Mouse (Mus musculus) NIH3T3 (cell line): ENCODE measurements around the gene Hist1h4i.

Source experiments
- DNase-seq: peaks from one replicate; pipeline ENCODE4 v3.0.0-alpha.2; 2012; ENCODE audit warnings: low read depth

Gene Hist1h4i

DNA sequence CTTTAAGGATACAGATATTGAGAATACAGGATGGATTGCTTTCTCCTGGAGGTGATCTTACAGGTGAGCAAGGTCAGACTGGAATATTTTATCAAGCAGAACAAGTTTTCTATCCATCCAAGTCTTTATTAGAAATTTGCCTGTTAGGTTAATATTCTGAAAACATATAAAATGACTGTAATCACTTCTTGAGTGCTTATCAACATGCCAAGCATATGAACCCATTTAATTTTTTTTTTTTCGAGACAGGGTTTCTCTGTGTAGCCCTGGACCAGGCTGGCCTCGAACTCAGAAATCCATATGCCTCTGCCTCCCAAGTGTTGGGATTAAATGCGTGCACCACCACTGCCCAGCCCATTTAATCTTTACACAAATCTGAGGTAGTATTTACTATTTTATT, 4.2 kb downstream of the Hist1h4i start:
- DNase-seq, result no peak

DNA sequence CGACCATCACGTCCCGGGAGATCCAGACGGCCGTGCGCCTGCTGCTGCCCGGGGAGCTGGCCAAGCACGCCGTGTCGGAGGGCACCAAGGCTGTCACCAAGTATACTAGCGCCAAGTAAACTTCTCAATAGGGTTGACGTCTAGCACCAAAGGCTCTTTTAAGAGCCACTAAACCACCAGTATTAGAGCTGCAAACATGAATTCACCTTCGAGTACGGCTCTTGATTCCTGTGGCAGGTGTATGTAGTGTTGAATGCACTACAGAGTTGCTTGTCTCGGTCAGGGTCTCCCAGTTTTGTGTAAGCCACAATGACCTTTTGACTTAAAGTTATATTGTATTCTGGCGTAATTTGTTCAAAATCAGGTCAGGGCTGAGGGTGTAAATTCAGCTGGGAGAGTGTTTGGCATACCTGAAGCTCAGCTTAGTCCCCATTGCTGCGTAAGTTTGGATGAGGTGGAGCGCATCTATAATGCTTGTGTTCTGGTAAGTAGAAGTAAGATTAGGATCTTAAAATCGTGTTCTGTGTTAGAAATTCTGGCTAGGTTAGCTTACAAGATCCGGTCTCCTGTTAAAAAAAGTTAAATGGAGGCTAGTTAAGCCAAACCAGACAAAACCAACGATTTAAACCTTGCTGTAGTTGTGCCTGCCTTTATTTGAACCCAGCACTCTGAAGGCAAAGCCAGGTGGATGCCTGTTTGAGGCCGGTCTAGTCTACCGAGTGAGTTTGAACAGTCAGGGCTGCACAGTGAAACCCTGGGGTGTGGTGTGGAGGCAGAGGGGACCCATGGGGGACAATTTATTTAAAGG, 4.8 kb downstream of the Hist1h4i start:
- no peak for DNase-seq

DNA sequence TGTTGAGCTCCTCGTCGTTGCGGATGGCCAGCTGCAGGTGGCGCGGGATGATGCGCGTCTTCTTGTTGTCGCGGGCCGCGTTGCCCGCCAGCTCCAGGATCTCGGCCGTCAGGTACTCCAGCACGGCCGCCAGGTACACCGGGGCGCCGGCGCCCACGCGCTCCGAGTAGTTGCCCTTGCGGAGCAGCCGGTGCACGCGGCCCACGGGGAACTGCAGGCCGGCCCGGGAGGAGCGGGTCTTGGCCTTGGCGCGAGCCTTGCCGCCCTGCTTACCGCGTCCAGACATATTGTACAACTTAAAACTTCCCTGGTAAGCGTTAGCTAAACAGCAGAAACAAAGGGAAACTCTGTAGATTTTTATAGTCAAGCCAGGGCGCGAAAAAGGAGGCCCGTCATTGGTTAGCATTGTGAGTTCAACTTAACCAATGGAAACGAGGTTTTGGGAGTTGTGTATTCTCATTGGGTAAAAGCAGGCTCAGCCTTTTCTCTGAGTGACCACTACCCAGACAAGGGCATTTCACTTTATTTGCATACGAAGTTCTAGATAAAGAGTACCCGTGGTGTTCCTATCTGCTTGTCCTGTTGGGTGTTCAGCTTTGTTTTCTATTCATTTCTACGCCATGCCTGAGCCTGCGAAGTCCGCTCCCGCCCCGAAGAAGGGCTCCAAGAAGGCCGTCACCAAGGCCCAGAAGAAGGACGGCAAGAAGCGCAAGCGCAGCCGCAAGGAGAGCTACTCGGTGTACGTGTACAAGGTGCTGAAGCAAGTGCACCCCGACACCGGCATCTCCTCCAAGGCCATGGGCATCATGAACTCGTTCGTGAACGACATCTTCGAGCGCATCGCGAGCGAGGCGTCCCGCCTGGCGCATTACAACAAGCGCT, 5.7 kb downstream of the Hist1h4i start, which contains the start of the genes Hist1h2ah and Hist1h2bk:
Gene Hist1h2ah (minus strand): TSS at position 302 of the 882 bp plus-strand sequence.
Gene Hist1h2bk (plus strand): TSS at position 604 of the 882 bp plus-strand sequence.
- peak; percentile 91 for DNase-seq

DNA sequence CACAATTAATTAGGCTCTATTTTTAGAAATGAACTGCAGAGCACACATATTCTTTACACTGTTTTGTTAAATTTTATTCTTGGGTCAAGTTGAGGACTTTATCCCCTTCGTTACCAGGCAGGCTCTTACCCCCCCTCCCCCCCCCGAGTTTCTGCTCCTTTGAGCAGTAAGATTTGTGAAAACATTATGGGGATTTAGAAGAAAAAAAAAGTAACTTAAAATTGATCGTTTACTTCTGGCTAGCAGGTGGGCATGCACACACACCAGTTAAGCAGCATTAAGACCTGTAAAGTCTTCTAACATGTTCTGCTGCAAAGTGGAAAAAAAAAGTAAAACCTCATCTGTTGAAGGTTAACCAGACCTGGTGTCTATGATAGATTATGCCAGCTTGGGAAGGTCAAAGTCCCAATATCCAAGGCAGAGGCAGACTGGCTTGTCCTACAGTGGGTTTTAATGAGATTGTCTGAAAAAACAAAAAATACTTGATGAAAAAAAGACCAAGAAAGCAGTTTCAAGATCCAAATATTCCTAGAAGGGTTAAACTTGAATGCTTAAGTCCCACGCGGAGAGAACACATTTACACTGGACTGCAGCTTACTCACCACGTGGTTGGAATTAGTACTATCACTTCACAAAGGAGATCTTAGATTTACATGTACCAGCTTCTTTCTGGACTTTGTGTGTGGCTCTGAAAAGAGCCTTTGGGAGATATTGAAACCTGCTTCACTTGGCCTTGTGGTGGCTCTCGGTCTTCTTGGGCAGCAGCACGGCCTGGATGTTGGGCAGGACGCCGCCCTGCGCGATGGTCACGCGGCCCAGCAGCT, 6.5 kb downstream of the Hist1h4i start:
- peak; percentile 29 for DNase-seq

DNA sequence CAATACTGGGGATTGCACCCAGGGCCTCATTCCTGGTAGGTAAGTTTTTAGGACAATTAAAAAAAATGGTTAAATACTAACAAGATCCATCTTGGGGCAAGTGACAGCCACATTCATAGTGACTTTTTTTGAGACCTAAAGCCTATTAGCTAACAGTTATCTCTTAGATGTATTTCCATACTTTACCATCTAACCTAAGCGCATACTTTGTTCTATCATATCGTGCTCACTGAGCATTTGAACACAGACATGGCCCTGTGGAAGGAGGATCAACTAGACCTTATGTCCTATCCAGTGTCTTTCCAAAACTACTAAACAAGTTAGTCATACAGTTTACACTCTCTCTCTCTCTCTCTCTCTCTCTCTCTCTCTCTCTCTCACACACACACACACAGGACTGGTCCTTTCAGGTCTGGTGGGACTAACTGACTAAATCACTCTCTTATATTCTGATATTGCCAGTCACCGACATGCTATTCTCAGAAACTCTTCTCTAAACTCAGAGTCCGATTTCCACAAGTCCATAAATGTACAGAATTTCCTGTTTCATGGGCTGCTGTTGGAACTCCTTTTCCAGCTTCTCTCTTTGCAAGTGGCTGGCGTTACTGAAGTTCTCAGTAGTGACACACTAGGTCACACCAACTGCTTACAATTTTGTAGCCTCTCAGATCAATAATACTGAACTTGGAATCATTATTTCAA, 7.3 kb downstream of the Hist1h4i start:
- DNase-seq, result no peak

DNA sequence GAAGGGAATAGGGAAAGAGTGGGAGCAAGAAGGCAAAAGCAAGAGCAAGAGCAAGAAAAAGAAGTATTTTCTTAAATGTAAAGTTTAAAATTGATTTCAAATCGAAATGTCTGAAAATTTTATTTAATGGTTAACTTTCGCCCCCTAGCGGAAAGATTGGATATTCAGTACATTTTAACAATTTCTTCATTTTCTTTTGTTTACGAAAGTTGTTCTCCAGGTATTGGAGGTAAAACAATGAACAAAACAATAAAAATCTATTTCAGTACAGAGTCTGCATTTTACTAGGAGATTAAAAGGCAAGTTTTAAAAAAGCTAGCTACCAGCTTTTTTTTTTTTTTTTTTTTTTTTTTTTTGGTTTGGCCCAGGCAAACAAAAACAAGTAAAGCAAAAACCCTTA, 10.7 kb downstream of the Hist1h4i start:
- peak; percentile 74 for DNase-seq

DNA sequence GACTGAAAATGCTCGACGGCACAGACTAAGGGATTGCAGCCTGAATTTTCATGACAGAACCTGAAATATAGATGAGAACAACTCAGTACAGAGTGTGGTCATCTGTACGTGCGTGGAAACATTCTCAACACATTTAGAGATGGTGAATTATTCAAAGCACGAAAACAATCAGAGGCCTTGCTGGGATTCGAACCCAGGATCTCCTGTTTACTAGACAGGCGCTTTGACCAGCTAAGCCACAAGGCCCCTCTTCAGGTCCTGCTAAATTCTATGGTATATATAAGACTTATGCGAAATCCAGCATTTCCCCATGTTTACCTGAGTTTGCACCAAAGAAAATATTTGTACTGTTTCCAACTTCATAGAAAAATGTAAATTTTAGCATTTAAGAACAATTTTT, 11.2 kb downstream of the Hist1h4i start:
- peak; percentile 30 for DNase-seq

DNA sequence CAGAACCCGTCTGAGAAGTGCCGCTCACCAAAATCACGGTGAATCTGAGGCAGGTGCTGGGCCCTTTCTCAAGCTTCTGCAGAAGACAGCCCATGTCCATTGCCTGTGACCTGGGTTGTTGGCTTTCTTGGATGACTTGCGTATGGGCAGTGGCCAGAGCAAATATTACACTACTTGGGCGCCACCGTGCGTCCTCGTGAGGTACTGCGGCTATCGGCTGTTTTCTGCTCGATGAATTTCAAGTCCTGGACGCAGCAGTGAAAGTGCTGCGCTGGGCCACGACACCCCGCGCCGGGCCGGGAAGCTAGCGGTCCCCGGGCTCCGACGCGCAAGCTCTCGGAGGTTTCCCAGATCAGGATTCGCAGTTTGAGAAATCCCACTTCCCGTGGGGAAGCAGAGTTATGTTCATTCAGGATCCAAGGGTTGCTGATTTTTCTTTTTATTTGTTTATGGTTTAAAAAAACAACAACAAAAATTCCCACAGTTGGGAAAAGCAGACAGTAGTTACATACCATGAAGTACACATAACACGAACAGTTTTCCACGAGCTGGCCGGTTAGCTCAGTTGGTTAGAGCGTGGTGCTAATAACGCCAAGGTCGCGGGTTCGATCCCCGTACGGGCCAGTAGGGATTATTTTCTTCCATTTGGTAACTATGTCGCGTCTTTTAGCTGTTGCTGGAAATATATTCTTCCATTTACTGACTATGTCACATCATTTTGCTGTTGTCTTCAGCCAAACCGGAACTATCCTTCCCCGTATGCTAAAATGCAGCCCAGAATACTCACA, 12.3 kb downstream of the Hist1h4i start:
- DNase-seq, result peak; percentile 95

DNA sequence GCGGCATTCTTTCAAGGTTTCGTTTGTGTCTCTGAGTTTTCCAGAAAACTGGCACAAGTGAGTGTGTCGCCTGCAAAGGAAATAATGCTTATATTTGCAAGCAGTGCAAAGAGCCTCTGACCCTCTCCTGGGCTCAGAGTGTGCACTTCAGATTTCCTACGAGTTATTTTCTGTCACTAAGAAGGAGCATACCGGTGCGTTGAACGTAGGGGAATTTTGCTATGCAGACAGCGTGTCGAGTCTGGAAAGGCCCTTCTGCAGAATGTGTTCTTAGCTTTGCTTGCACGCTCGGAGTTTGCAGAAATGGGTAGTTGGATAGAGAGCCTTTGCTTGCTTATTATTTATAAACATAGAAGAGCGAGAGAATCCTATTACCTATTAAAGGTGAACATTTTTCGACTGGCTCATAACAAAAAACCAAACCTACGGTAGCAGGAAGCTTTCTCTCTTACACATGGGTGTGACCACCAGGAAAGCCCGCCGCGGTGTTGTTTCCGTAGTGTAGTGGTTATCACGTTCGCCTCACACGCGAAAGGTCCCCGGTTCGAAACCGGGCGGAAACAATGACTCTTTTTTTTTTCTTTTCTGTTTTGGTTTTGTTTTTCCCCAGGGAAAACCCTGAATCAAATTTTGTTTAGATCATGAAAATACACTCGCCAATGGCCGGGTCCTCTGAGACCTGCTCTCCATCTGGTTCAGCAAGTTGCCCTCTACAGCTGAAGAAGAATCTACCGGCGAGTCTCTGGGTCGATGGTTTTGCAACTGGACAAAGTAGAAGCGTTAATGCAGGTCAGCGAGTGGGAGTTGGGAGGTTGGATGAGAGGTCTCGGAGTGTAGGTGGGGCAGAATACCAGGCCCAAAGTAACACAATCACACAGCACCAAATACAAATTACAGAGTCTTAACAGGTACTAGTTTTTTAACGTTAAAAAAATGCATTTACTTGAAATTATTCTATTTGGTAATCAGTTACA, 14.8 kb downstream of the Hist1h4i start:
- DNase-seq, result peak; percentile 88

DNA sequence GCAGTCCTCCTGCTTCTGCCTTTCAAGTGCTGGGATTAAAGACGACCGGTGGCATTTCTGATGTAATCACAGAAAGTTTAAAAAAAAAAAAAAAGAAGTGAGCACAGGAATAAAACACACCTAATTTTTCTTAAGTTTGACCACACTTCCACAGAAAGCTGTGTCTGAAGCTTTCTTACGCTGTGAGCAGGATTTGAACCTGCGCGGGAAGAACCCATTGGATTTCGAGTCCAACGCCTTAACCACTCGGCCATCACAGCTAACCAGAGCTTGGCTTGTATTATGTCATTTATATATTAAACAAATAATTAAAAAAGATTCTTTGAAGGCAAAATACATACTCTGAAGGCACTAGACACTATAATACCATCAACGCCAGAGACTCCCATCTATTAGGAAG, 18.9 kb downstream of the Hist1h4i start:
- DNase-seq, result peak; percentile 91

DNA sequence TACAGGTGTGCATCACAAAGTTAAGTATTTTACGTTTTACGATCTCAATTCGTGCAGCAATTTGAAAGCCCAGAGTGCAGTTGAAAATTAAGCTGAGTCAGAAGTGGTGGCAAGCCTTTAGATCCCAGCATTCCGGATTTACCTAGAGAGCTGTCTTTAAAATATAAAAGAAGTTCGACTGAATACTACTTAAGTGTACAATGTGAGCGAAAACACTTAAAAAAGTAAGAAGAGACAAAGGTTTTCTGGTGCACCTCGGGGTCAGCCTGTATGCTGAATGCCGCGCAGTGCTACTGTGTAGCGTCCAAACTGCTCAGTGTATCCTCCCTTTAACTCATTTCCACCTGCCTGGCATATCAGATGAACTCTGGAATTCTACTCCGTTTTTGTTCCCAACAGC, 19.6 kb downstream of the Hist1h4i start:
- no peak for DNase-seq

DNA sequence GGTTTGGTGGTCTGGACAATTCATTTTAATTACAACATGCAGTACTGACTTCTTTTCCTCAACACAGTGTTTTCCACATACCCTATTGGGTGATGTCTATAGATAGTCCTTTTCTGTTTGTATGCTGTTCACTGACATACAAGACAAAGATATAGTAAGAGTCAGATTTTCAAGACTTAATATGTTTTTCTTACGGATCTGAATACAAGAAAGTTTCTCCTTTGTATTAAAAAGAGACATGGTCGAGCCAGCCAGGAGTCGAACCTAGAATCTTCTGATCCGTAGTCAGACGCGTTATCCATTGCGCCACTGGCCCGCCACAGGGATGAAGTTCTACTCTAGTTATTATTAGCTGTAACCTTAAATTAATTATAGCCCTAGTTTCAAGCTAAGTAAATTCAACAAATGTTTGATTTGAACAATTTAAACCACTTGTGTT, 20.2 kb downstream of the Hist1h4i start:
- peak; percentile 81 for DNase-seq

DNA sequence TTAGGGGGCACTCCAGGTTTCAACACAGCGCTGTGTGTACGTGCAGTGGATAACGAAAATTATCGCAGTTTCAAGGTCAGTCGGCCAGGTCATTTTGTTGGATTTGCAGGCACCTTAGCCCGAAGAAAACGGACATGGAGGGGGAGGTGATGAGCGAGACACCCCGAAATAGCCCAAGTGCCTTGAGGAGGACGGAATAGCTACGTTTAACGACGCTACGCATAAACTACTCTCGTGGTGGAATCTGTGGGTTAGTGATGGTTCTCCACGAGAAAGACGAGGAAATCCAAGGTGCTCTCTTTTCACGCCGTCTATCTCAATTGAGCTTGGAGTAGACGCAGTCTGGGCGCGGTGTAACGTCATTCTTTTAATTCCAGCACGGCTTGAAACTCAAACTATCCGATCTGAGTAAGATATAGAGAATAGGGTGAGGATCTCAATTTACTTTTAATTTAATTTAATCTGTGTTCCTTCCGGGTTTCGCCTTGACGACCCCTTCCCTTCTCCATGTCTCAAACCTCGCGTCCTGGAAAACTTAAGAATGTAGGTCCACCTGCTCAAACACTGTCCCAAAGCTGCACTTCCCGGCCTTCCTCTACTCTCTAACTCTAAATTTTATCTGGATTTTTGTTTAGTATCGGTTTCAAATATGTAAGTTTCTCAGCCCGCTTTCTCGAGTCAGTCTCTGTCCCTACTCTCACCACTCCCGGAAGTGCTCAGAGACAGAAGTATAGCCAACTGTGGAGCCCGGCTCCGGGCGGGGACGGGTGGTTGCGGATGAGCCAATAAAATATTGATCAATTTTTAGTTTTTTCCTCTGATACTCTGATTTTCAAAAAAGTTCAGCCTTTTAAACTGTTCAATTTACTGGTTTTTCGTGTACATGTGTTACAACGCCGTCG, 21.0 kb downstream of the Hist1h4i start:
- peak; percentile 50 for DNase-seq

DNA sequence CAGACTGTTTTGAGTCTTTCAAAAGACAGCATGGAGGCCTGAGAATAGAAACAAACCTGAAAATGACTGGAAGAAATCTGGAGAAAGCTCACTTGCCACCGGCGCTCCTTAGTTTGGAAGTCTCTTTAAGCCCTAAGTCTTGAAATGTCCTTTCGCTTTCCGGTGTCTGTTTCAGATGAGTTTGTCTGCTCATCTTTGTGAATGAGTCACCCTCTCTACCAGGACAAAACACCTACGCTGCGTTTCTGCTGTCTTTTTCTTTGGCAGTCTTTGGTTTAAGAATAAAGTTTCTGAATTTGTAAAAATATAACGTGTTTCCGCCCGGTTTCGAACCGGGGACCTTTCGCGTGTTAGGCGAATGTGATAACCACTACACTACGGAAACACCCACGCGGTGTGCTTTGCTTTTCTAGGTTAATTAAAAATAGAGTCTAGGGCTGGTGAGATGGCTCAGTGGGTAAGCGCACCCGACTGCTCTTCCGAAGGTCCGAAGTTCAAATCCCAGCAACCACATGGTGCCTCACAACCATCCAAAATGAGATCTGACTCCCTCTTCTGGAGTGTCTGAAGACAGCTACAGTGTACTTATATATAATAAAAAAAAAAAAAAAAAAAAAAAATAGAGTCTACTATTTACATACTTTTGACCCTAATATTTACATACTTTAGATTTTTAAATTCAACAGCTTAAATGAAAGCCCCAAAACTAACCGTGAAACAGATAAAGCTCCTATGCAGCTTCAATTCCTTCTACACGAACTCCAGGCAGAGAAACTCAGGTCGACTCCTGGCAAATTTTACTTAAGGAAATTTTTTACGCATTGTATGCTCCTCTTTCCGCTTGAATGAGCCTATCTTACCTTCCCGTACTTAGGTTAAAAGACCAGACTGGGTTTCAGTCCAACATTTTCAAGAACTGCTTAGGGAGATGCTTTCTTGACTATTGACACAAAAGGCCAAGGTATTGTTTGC, 25.4 kb downstream of the Hist1h4i start:
- DNase-seq, result peak; percentile 86

DNA sequence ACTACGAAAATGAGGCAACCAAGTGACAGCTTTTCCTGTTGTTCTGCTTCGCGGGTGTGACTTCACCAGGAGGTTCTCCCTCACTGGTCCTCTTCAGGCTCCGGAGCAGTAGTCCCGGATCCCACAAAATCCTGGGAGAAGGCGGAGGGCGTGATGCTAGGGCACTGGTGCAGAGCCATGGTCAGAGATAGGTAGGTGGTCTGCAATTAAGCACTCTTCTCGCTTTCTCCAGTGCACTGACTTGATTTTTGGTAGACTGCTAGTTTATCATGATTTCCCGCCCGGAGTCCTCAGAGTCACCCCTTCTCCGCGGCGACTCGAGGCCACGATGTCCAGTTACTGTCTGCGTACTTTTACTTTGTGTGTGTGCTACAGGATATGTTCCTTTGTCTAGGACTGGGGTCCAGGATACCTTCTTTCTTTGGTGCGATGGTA, 26.7 kb downstream of the Hist1h4i start:
- no peak for DNase-seq

DNA sequence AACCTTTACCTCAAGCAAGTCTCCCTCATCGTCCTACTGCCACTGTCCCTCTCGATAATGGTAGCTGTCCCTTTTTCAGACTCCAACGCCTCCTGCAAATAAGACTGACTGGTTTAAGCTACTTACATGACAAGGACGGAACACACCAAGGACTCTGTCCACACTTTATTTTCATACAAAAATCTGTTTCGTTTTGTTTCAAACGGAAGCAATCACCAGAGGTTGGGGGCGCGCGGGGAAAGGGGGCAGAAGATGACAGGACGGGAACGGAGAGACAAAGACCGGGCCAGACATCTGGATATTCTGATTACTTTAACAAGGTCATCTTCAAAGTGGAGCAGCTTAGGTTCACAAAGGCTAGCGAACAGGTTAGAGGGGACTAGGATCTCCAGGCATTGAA, 27.4 kb downstream of the Hist1h4i start:
- no peak for DNase-seq

DNA sequence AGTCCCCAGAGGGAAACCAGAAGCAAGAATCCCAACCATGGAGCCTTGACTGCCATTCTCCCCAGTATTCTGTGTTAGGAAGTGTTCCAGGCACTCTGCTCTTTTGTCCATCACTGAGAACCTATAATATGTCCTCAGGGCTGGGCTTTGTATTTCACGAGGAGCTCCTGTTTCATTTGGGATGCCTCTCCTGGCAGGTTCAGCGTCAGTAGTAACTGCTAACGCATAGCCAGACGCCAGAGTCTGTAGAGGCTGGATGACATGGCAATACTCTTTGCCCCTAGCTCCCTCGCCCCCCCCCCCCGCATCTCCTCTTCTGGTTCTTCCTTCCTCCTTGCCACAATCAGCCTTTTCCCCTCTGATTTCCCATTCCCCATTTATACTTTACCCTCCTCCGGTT, 31.5 kb downstream of the Hist1h4i start, which contains the start of gene Prss16:
Gene Prss16 (minus strand): TSS at position 101 of the 400 bp plus-strand sequence.
- DNase-seq, result no peak
